Mouse (Mus musculus): Measurements from ENCODE around the gene Omp.

The Omp gene

GRCm38 (mm10) chr7:98171141-98172073 is 26.1 kb upstream of the Omp start:
- in situ Hi-C loops (cut with MboI) = no loop called here

- in situ Hi-C loops (cut with MboI) = no loop called here
These were observed 19.8 kb upstream of the Omp start for GRCm38 (mm10) chr7:98164999-98165528.

- in situ Hi-C loops (cut with MboI) = no loop called here
These were observed 19.2 kb upstream of the Omp start for GRCm38 (mm10) chr7:98164382-98164998.

GRCm38 (mm10) chr7:98163700-98164099 is 18.4 kb upstream of the Omp start:
- in situ Hi-C loops (cut with MboI) = no loop called here

GRCm38 (mm10) chr7:98162239-98162638 is 16.9 kb upstream of the Omp start:
- in situ Hi-C loops (cut with MboI) = no loop called here

GRCm38 (mm10) chr7:98160041-98160740 is 14.9 kb upstream of the Omp start:
- in situ Hi-C loops (cut with MboI) = no loop called here

GRCm38 (mm10) chr7:98158481-98158880 is 13.2 kb upstream of the Omp start:
- in situ Hi-C loops (cut with MboI) = no loop called here

GRCm38 (mm10) chr7:98157636-98158332 is 12.5 kb upstream of the Omp start:
- in situ Hi-C loops (cut with MboI) = no loop called here

GRCm38 (mm10) chr7:98156280-98156665 is 11.0 kb upstream of the Omp start:
- in situ Hi-C loops (cut with MboI) = no loop called here

GRCm38 (mm10) chr7:98155546-98156279 is 10.4 kb upstream of the Omp start:
- in situ Hi-C loops (cut with MboI) = no loop called here

GRCm38 (mm10) chr7:98153892-98154291 is 8.6 kb upstream of the Omp start:
- in situ Hi-C loops (cut with MboI) = no loop called here

- in situ Hi-C loops (cut with MboI) = no loop called here
These were observed 8.0 kb upstream of the Omp start for GRCm38 (mm10) chr7:98153345-98153744.

GRCm38 (mm10) chr7:98152400-98152799 is 7.1 kb upstream of the Omp start:
- in situ Hi-C loops (cut with MboI) = no loop called here

GRCm38 (mm10) chr7:98150525-98150924 is 5.2 kb upstream of the Omp start:
- in situ Hi-C loops (cut with MboI) = no loop called here

GRCm38 (mm10) chr7:98149802-98150201 is 4.5 kb upstream of the Omp start:
- in situ Hi-C loops (cut with MboI) = no loop called here

GRCm38 (mm10) chr7:98148721-98149407 is 3.6 kb upstream of the Omp start:
- in situ Hi-C loops (cut with MboI) = no loop called here

GRCm38 (mm10) chr7:98147766-98148165 is 2.5 kb upstream of the Omp start:
- in situ Hi-C loops (cut with MboI) = no loop called here

- in situ Hi-C loops (cut with MboI) = no loop called here
These were observed 1.1 kb upstream of the Omp start for GRCm38 (mm10) chr7:98146447-98146845.

- in situ Hi-C loops (cut with MboI) = no loop called here
These were observed 642 bp upstream of the Omp start for GRCm38 (mm10) chr7:98145842-98146446.

GRCm38 (mm10) chr7:98142648-98143047 is 2.7 kb downstream of the Omp start:
- in situ Hi-C loops (cut with MboI) = no loop called here
